Mouse (Mus musculus): ENCODE data around the gene Mfsd12.

DNA sequence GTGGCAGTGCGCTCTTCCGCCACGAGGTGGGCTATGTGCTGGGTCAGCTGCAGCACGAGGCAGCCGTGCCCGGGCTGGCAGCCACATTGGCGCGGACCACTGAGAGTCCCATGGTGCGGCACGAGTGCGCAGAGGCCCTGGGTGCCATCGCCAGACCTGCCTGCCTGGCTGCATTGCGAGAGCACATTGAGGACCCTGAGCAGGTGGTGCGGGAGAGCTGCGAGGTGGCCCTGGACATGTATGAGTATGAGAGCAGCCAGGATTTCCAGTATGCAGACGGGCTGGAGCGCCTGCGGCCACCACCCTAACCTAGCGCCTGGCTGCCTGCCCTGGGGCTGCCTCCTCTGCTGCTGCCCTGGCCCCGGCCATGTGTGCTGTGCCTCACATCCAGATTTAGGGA, 30.4 kb downstream of the Mfsd12 start:
- TF ChIP-seq CTCF (IDR thresholded peaks at IDR 0.05; ENCODE audit: borderline replicate concordance, insufficient read depth, low read length) (no peak), POLR2A (IDR thresholded peaks at IDR 0.05; ENCODE audit: low read depth, low read length) (no peak)

All from embryonic fibroblast, embryonic 13.5 days (primary cell).